Mouse (Mus musculus) cerebellum, adult 11 months (tissue): ENCODE data around the gene Mical1.

Experiments
- DNase-seq: peaks from one replicate; pipeline ENCODE4 v3.0.0; 2022

Mical1 gene

DNA sequence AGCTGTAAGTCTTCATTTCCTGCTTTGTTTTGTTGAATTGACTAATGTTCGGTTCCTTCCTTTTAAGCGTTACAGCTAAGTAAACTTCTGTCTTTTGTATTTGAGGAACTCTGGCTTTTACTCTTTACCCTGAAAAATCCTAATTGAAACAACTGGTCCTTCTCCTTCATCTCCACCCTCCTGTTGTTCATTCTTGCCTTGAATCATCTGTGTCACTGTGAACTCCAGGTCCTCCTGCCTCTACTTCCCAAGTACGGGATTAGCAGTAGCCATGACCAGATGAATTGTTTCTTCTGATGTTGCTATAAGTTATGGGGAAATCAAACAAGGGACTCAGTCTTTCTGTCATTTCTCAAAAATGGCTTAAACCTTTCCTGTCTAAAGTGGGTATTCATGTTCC lies 47.3 kb downstream of the Mical1 start:
- DNase-seq, result no peak

DNA sequence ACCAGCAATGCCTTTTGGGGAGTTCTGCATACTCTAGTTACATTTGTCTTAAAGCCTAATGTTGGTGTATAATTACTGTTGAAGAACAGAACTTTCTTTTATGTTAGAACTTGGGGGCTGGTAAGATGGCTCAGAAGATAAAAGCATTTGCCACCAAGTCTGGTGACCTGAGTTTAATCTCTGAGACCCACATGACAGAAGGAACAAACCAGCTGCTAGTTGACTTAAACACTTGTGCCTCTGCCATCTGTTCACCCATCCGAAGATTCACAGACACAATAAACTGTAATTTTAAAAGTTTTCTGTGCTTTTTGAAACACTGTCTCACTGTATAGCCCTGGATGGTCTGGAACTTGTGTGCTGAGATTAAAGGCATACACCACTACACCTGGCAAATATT lies 49.6 kb downstream of the Mical1 start:
- no peak for DNase-seq

DNA sequence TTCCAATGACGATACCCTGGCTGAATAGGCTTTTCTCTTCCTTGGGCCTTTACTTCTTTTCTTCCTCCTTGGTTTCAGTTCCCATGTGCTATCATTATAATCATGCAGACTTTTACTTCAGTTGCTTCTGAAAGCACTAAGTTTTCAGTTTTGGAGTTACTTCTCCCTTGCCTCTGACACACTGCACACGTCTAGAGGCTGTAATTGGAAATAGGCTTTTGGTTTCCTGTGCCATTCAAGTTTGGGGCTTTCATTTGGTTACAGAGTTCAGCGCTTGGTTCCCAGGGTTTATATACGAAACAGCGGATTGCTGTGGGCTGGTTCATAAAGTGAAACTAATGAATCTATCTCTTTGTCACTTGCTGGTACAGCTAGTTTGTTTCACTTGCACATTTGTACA lies 53.9 kb downstream of the Mical1 start:
- DNase-seq, result no peak

DNA sequence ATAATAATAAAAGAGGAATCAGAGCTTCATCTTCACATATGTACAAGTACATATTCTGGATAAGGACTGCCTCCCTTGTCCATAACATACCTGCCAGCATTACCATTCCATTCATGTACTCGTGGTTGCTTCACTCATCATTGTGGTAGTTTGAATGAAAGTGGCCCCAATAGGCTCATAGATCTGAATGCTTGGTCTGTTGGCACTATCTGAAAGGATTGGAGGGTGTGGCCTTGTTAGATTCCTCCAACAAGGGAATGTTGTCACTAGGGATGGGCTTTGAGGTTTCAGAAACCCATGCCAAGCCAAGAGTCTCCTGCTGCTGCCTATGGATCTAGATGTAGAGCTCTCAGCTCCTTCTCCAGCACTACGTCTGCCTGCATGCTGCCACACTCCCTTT lies 59.9 kb downstream of the Mical1 start:
- DNase-seq, result no peak
